Mouse (Mus musculus): ENCODE results near the gene Uqcc2. TPM values are rescaled to one million over a fixed set of nuclear protein-coding genes. Genes with fewer than 3 reads are reported as not detected.

Uqcc2 gene
- 236 and 242 TPM in 2 replicates for polyA plus RNA-seq (2012)

DNA sequence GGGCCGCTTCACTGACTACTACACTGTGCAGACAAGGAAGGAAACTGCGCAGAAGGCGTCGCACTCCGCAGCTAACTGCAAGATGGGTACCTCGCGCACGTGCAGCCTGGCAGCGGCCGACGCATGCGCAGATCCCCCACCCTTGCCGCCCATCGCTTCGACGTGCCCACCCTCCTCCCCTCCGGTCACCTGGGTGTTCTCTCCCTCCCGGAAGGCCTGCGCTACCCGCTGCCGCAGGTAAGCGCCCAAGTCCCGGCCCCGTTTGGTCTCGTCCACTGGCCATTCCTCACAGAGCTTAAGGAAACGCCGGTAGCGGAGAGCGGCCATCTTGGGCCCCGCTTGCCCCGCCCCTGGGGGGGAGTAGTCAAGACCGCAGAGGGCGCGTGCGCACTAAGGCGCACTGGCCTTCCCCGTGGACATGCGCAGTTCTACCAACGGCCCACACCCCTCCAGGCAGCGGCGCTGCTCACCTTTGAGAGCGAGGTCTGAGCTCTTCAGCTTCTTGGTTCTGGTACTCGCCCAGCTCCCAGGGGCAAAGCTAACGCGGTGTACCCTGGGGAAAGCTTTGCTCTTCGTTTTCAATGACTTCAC lies at the start of gene Uqcc2:
Gene Uqcc2, minus strand, starts transcription at position 366 of the 591 bp plus-strand sequence.

DNA sequence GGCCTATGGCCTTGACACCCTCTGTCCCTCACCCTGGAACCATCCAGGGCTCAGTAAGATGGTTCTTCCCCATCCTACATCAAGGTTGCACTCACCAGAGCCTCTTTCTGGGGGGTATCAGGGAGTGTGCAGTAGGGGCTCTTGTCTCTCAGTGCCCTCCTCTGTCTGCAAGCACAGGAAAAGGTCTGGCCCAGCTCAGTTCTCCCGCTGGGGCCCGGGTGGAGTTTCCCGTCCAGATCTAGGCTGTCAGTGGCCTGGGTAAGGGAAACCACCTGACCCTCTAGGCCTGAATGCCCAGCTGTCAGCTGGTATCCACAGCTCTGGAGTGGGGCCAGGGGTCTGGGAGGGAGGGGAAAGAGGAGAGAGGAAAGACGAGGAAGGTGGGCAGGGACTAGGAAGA lies 33.8 kb upstream of the Uqcc2 start, which contains the start of gene Ip6k3:
Gene Ip6k3, minus strand, starts transcription at position 251 of the 400 bp plus-strand sequence.

Other genes starting within 250 kb of the Uqcc2 start
- gene Kifc5b, start 216.8 kb downstream of the Uqcc2 start, polyA plus RNA-seq (2012): 24.9 and 25.1 TPM in 2 replicates
- gene Phf1, start 200.9 kb downstream of the Uqcc2 start, polyA plus RNA-seq (2012): 48.1 and 52.8 TPM in 2 replicates
- gene Cuta, start 194.3 kb downstream of the Uqcc2 start, polyA plus RNA-seq (2012): 458 and 468 TPM in 2 replicates
- gene Syngap1, start 192.7 kb downstream of the Uqcc2 start, polyA plus RNA-seq (2012): 18.5 and 29.4 TPM in 2 replicates
- gene Zbtb9, start 160.7 kb downstream of the Uqcc2 start, polyA plus RNA-seq (2012): 5.6 and 5.7 TPM in 2 replicates
- gene Bak1, start 104.9 kb downstream of the Uqcc2 start, polyA plus RNA-seq (2012): 241 and 300 TPM in 2 replicates
- gene Itpr3, start 76.6 kb downstream of the Uqcc2 start, polyA plus RNA-seq (2012): 9.0 and 10.8 TPM in 2 replicates
- gene Ip6k3, start 33.9 kb upstream of the Uqcc2 start, polyA plus RNA-seq (2012): 0.02 and 0.04 TPM in 2 replicates
- 112 and 133 TPM in 2 replicates for gene Lemd2, start 70.6 kb upstream of the Uqcc2 start, polyA plus RNA-seq (2012)

Measured in megakaryocyte-erythroid progenitor cell, adult 5 weeks (primary cell).